8 mouse cellular contexts compared by ENCODE assay signal in the genomic region with DNA sequence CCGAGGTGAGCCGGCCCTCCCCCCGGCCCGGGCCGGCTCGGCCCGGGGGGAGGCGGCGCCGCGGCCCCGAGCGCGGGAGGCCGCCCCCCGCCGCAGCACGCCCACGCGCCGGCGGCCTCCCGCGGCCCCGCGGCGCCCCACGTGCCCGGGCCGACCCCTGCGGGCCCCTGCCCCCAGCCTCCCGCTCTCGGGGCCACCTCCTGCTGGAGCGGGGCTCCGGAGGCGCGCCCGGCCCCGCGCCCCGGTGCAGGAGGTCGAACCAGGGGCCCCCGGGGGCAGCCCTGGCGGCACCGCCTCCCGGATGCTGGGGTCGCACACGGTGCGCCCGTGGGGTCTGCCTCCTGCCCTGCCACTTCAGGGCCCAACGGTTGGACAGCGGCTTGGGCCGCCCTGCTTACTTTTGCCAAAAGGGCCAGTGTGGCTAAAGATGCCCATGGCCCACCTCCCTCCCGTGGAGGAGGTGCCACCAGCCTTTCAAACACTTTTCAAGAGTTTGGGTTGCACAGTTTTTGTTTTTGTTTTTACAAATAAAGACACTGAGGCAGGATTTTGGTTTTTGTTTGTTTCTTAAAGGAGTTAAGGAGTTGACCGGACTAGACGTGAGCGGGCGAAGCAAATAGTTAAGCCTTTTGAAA. TPM values are rescaled to one million over a fixed set of nuclear protein-coding genes. Genes with fewer than 3 reads are reported as not detected.
DNase-seq lines count a peak whose midpoint lies in the region; ATAC-seq and TF ChIP-seq lines count a peak whose summit lies in the region.

No protein-coding gene starts in this region.

- H3K4me2 ChIP-seq in liver, postnatal 0 days (ENCODE audit: low read depth, low read length), result peak overlapping the region; percentile 92

- no peaks in the 10 kb centered on the region for H3K4me1 ChIP-seq in kidney, adult 2 months (ENCODE audit: control insufficient read depth, insufficient read depth, low read length)
- H3K4me1 ChIP-seq in liver, postnatal 0 days (ENCODE audit: insufficient read depth), result peaks cover 10% of the 10 kb centered on the region

- TF ChIP-seq POLR2A in kidney, adult 2 months (IDR thresholded peaks at IDR 0.05; ENCODE audit: low read depth, low read length), result no peak

- WGBS in kidney, adult 2 months, result 9% methylated on average over 56 of the region's 58 CpGs
- 4% methylated on average over 49 of the region's 58 CpGs for WGBS in liver, postnatal 0 days (ENCODE audit: insufficient replicate concordance)

- peak; percentile 38 for ATAC-seq in activated CD4-positive, CD25-positive, alpha-beta regulatory T cell, adult 4 months
- ATAC-seq in liver, postnatal 0 days, result peak; percentile 64

- peak; percentile 4 to 26 for DNase-seq in CD8-positive naive resting alpha-beta T cell, adult 2 months (ENCODE audit: low read depth in 2 of 2, low spot score in 2 of 2)
- DNase-seq in embryo, embryonic 10.5 days (ENCODE audit: low spot score), result peak; percentile 66
- DNase-seq in heart, adult 8-10 months (ENCODE audit: low spot score), result peak; percentile 5
- DNase-seq in kidney, adult 2 months, result peak; percentile 35
- peak; percentile 46 for DNase-seq in liver, postnatal 0 days
- peak; percentile 33 for DNase-seq in ovary, postnatal 14 days (ENCODE audit: low spot score)
- DNase-seq in yolk sac, embryonic 10.5 days (ENCODE audit: low spot score), result peak; percentile 51

- TF ChIP-seq CTCF in kidney, adult 2 months (conservative IDR thresholded peaks at IDR 0.05; ENCODE audit: insufficient read depth, insufficient read length, low read depth, low read length), result no peak
- TF ChIP-seq CTCF in liver, postnatal 0 days (IDR thresholded peaks at IDR 0.05; ENCODE audit: low read depth), result no peak

- TF ChIP-seq EP300 in liver, postnatal 0 days (IDR thresholded peaks at IDR 0.05; ENCODE audit: low read depth), result no peak

- H3K36me3 ChIP-seq in kidney, adult 2 months (ENCODE audit: control insufficient read depth, insufficient read depth, low read length), result no peaks in the 10 kb centered on the region
- no peaks in the 10 kb centered on the region for H3K36me3 ChIP-seq in liver, postnatal 0 days (replicated peaks; ENCODE audit: insufficient read depth, low read length)

- no peaks in the 10 kb centered on the region for H3K27me3 ChIP-seq in kidney, adult 2 months (replicated peaks; ENCODE audit: control insufficient read depth, insufficient read depth, low read length)
- no peaks in the 10 kb centered on the region for H3K27me3 ChIP-seq in liver, postnatal 0 days (ENCODE audit: insufficient read depth, low read length)

- H3K9me3 ChIP-seq in liver, postnatal 0 days (ENCODE audit: low read length), result no peaks in the 10 kb centered on the region

- H3K4me3 ChIP-seq in kidney, adult 2 months (ENCODE audit: insufficient read depth, low read depth, low read length), result peak overlapping the region; percentile 96
- peak overlapping the region; percentile 81 for H3K4me3 ChIP-seq in liver, postnatal 0 days (ENCODE audit: low read depth, low read length)

- H3K27ac ChIP-seq in kidney, adult 2 months (ENCODE audit: insufficient read depth, low read depth, low read length), result peak overlapping the region; percentile 64; the same call in 1 of the 2 replicates
- peak overlapping the region; percentile 97 for H3K27ac ChIP-seq in liver, postnatal 0 days (ENCODE audit: low read depth)

- peak overlapping the region; percentile 97 for H3K9ac ChIP-seq in liver, postnatal 0 days (replicated peaks)

RNA-seq across cellular contexts. Expression of gene Casd1, which starts 0.8 kb away (rescaled TPM):
- 1 to 10 TPM; 6.4 to 10.0 TPM for polyA plus RNA-seq in activated CD4-positive, CD25-positive, alpha-beta regulatory T cell, adult 4 months (2017; shearing (Covaris generic))
- 10 to 100 TPM; 19.4 to 21.6 (median 20.5) TPM for total RNA-seq in heart, adult 8-10 months (2022)
- 12.7 and 15.1 TPM in 2 replicates for polyA plus RNA-seq in kidney, adult 2 months (2012; rRNA removed)
- polyA plus RNA-seq in liver, postnatal 0 days (2015; fragmentation: Nextera tagmentation; extraction: Ambion mirVana), result 8.0 and 8.5 TPM in 2 replicates

Comparison
In these comparisons a context has a peak if more than half of its experiments do, and no peak if none do; other contexts are left out.
1. Peak in every context shown above with its lines: DNase-seq, ATAC-seq, H3K4me3 ChIP-seq and H3K27ac ChIP-seq.
2. DNase-seq: peak in every context shown above with its lines; median percentile 66 in embryo, embryonic 10.5 days; 51 in yolk sac, embryonic 10.5 days; 46 in liver, postnatal 0 days; 35 in kidney, adult 2 months; 33 in ovary, postnatal 14 days; 15 in CD8-positive naive resting alpha-beta T cell, adult 2 months; 5 in heart, adult 8-10 months.